Mouse (Mus musculus): Measurements from ENCODE around the gene Gm20498. TPM values are rescaled to one million over a fixed set of nuclear protein-coding genes. Genes with fewer than 3 reads are reported as not detected.

Gene Gm20498
- 8.5 TPM for polyA plus RNA-seq (2014; fragmentation: Illumina TruSeq; extraction: RNeasy Lipid Tissue Mini Kit (QIAGEN cat#74804); ENCODE audit: low replicate concordance)

DNA sequence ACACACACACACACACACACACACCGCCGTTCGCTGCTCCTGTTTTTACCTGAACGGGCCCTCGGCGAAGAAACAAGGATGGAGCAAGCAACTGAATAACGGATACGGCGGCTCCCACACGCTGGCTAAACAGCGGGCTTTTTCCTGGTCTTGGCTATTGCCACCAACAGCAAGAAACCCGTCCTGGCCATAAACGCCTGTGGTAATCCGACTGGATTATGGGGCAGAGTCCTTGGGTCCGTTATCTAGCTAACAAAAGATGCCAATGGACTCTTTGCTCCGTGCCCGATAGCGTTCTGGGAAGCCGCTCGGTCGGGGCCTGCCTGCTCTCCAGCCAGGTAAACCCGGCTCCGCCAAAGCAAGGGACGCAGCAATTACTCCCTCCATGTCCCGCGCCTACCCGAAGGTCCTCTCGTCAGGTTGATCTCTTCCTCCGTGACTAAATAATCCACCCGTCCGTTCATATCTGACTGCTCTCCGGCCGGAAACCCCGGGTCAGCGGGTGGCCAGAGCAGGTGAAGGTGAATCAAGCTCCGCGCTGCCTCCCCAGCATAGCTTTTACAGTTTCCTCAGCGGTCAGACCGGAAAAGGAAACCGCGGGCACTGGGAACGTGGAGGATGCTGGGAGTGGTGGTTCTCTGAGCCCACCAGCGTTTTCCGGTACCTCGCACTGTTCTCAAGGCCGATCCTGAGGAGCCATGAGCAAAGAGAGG is at the start of gene Gm20498, which contains the start of gene Synj2bp:
TSS of gene Gm20498 (minus strand) at position 590 of the 713 bp plus-strand sequence.
TSS of gene Synj2bp (minus strand) at position 596 of the 713 bp plus-strand sequence.

GRCm38 (mm10) chr12:81568374-81568773 is 35.7 kb upstream of the Gm20498 start, which contains the start of gene Adam21:
Gene Adam21 (minus strand): TSS chr12:81568474.

DNA sequence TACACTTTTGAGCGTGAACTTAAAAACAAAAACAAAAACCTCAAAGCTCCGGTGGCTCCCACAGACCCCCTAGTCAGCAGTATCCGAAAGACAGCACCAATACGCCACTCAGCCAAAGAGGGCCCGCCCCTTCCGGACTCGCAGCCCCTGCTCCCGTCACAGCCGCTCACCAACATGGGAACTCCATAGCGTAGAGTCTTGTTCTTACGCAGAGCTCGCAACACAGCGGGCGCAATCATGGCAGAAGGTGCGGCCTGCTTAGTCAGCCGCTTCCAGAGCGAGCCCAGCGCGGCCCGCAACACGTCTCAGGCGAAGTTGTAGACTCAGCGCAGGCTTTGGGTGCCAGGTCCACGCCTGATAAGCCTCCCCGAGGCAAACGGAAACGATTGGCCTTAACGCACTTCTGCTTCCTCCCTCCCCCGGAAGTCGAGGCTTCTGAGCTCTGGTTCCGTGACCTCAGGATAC is 47.9 kb downstream of the Gm20498 start, which contains the start of gene Cox16:
TSS of gene Cox16 (minus strand) at position 401 of the 465 bp plus-strand sequence.

GRCm38 (mm10) chr12:81421846-81422245 is 110.9 kb downstream of the Gm20498 start, which contains the start of gene Adam4:
Gene Adam4 (minus strand): TSS chr12:81421946.

GRCm38 (mm10) chr12:81379364-81379763 is 153.3 kb downstream of the Gm20498 start, which contains the start of gene Gm4787:
Gene Gm4787 (minus strand): TSS chr12:81379464.

GRCm38 (mm10) chr12:81332875-81333421 is 199.8 kb downstream of the Gm20498 start, which contains the start of gene Slc8a3:
Gene Slc8a3 (minus strand): TSS chr12:81333180.

Other genes with a start within 250 kb of the Gm20498 start
- 0.41 TPM for gene Slc8a3, start 199.7 kb downstream of the Gm20498 start, polyA plus RNA-seq (2014; fragmentation: Illumina TruSeq; extraction: RNeasy Lipid Tissue Mini Kit (QIAGEN cat#74804); ENCODE audit: low replicate concordance)
- 5.6 TPM for gene Gm4787, start 153.4 kb downstream of the Gm20498 start, polyA plus RNA-seq (2014; fragmentation: Illumina TruSeq; extraction: RNeasy Lipid Tissue Mini Kit (QIAGEN cat#74804); ENCODE audit: low replicate concordance)
- gene Adam4, start 111.0 kb downstream of the Gm20498 start, polyA plus RNA-seq (2014; fragmentation: Illumina TruSeq; extraction: RNeasy Lipid Tissue Mini Kit (QIAGEN cat#74804); ENCODE audit: low replicate concordance), result 9.1 TPM
- 492 TPM for gene Cox16, start 47.8 kb downstream of the Gm20498 start, polyA plus RNA-seq (2014; fragmentation: Illumina TruSeq; extraction: RNeasy Lipid Tissue Mini Kit (QIAGEN cat#74804); ENCODE audit: low replicate concordance)
- gene Synj2bp, start within 50 bp of the Gm20498 start, polyA plus RNA-seq (2014; fragmentation: Illumina TruSeq; extraction: RNeasy Lipid Tissue Mini Kit (QIAGEN cat#74804); ENCODE audit: low replicate concordance), result 479 TPM
- gene Adam21, start 35.6 kb upstream of the Gm20498 start, polyA plus RNA-seq (2014; fragmentation: Illumina TruSeq; extraction: RNeasy Lipid Tissue Mini Kit (QIAGEN cat#74804); ENCODE audit: low replicate concordance), result 0.22 TPM
- 92.4 TPM for gene Med6, start 62.1 kb upstream of the Gm20498 start, polyA plus RNA-seq (2014; fragmentation: Illumina TruSeq; extraction: RNeasy Lipid Tissue Mini Kit (QIAGEN cat#74804); ENCODE audit: low replicate concordance)
- gene Ttc9, start 98.3 kb upstream of the Gm20498 start, polyA plus RNA-seq (2014; fragmentation: Illumina TruSeq; extraction: RNeasy Lipid Tissue Mini Kit (QIAGEN cat#74804); ENCODE audit: low replicate concordance), result 0.30 TPM
- gene Map3k9, start 248.3 kb upstream of the Gm20498 start, polyA plus RNA-seq (2014; fragmentation: Illumina TruSeq; extraction: RNeasy Lipid Tissue Mini Kit (QIAGEN cat#74804); ENCODE audit: low replicate concordance), result 0.33 TPM

Data from small intestine, adult 10 weeks (tissue).